ENCODE assay signal across 23 mouse cellular contexts in genomic region chr4:114953172-114953571, GRCm38 (mm10). TPM values are rescaled to one million over a fixed set of nuclear protein-coding genes. Genes with fewer than 3 reads are reported as not detected.
DNase-seq lines count a peak whose midpoint lies in the region; ATAC-seq and TF ChIP-seq lines count a peak whose summit lies in the region.
"Had no signal": no experiment of that assay in that cellular context is flagged by ENCODE, and none has a peak within 500 bp of the region (broad histone marks: within the 10 kb centered on the region; RNA-seq: fewer than 3 reads in every experiment).

No protein-coding gene starts in this region.

- DNase-seq in hindbrain, postnatal 0 days (ENCODE audit: low spot score), result no peak
- no peak for DNase-seq in hindbrain, embryonic 10.5 days (ENCODE audit: low spot score)
- DNase-seq in testis, postnatal 14 days (ENCODE audit: low spot score), result no peak
- DNase-seq: cerebellum, adult 9-10 months; heart, adult 18-20 months; left cerebral cortex, postnatal 4 days; lung, postnatal 14 days; retina, postnatal 1 day had no signal

- 0 out of 2 replicates have a peak, but pooled peaks have one; percentile 33 for ATAC-seq in forebrain, embryonic 13.5 days
- ATAC-seq in forebrain, embryonic 12.5 days (ENCODE audit: low FRiP score), result no peak
- ATAC-seq in hindbrain, postnatal 0 days, result 0 out of 2 replicates have a peak, but pooled peaks have one; percentile 32
- no peak for ATAC-seq in megakaryocyte, adult 5-6 weeks (ENCODE audit: poor library complexity, severe bottlenecking)
- ATAC-seq in embryonic facial prominence, embryonic 13.5 days (ENCODE audit: insufficient number of reproducible peaks, insufficient read depth, low FRiP score, low TSS enrichment, low read depth), result 0 out of 2 replicates have a peak, but pooled peaks have one; percentile 43
- ATAC-seq: CD4-positive, CD25-positive, alpha-beta regulatory T cell, adult 4 months had no signal

- WGBS in forebrain, embryonic 13.5 days, result 91% methylated on average over 3 of the region's 3 CpGs
- 79% methylated on average over 3 of the region's 3 CpGs for WGBS in forebrain, embryonic 12.5 days
- WGBS in hindbrain, postnatal 0 days, result 90% methylated on average over 3 of the region's 3 CpGs
- 83% methylated on average over 3 of the region's 3 CpGs for WGBS in hindbrain, embryonic 10.5 days
- 72% methylated on average over 3 of the region's 3 CpGs for WGBS in embryonic facial prominence, embryonic 13.5 days

- no peak overlapping the region for H3K27ac ChIP-seq in forebrain, embryonic 13.5 days
- no peak overlapping the region for H3K27ac ChIP-seq in forebrain, embryonic 12.5 days
- no peak overlapping the region for H3K27ac ChIP-seq in hindbrain, postnatal 0 days
- no peak overlapping the region for H3K27ac ChIP-seq in hindbrain, embryonic 10.5 days
- no peak overlapping the region for H3K27ac ChIP-seq in embryonic facial prominence, embryonic 13.5 days
- H3K27ac ChIP-seq: embryonic facial prominence, embryonic 15.5 days; heart, embryonic 15.5 days; kidney, postnatal 0 days; layer of hippocampus, adult 2 months; liver, embryonic 15.5 days had no signal

- H3K27me3 ChIP-seq in forebrain, embryonic 13.5 days, result peaks cover 8% of the 10 kb centered on the region; the same call in 1 of the 2 replicates
- H3K27me3 ChIP-seq in forebrain, embryonic 12.5 days, result peaks cover 13% of the 10 kb centered on the region; the same call in 1 of the 2 replicates
- no peaks in the 10 kb centered on the region for H3K27me3 ChIP-seq in hindbrain, postnatal 0 days (ENCODE audit: insufficient read depth, low read length)
- H3K27me3 ChIP-seq in hindbrain, embryonic 10.5 days (ENCODE audit: insufficient read depth, poor library complexity, severe bottlenecking), result peaks cover 13% of the 10 kb centered on the region; the same call in 1 of the 2 replicates
- H3K27me3 ChIP-seq in megakaryocyte, embryonic 14.5 days (replicated peaks), result peaks cover 23% of the 10 kb centered on the region
- H3K27me3 ChIP-seq in embryonic facial prominence, embryonic 13.5 days, result peaks cover 15% of the 10 kb centered on the region; the same call in 1 of the 2 replicates

- H3K4me2 ChIP-seq in forebrain, embryonic 13.5 days, result no peak overlapping the region
- no peak overlapping the region for H3K4me2 ChIP-seq in forebrain, embryonic 12.5 days
- H3K4me2 ChIP-seq in hindbrain, postnatal 0 days (ENCODE audit: low read depth, low read length), result no peak overlapping the region
- no peak overlapping the region for H3K4me2 ChIP-seq in embryonic facial prominence, embryonic 13.5 days
- H3K4me2 ChIP-seq: embryonic facial prominence, embryonic 15.5 days; heart, embryonic 15.5 days; liver, embryonic 15.5 days had no signal

- no peaks in the 10 kb centered on the region for H3K36me3 ChIP-seq in forebrain, embryonic 13.5 days (ENCODE audit: poor library complexity, severe bottlenecking)
- H3K36me3 ChIP-seq in forebrain, embryonic 12.5 days (replicated peaks), result no peaks in the 10 kb centered on the region
- H3K36me3 ChIP-seq in hindbrain, postnatal 0 days (ENCODE audit: insufficient read depth, low read length), result no peaks in the 10 kb centered on the region
- no peaks in the 10 kb centered on the region for H3K36me3 ChIP-seq in hindbrain, embryonic 10.5 days
- peaks cover 6% of the 10 kb centered on the region for H3K36me3 ChIP-seq in megakaryocyte, embryonic 14.5 days (replicated peaks; ENCODE audit: low read length)
- peaks cover 5% of the 10 kb centered on the region; the same call in 1 of the 2 replicates for H3K36me3 ChIP-seq in embryonic facial prominence, embryonic 13.5 days
- H3K36me3 ChIP-seq: embryonic facial prominence, embryonic 15.5 days; heart, embryonic 15.5 days; liver, embryonic 15.5 days had no signal

- no peaks in the 10 kb centered on the region for H3K4me1 ChIP-seq in forebrain, embryonic 13.5 days
- H3K4me1 ChIP-seq in forebrain, embryonic 12.5 days, result no peaks in the 10 kb centered on the region
- no peaks in the 10 kb centered on the region for H3K4me1 ChIP-seq in hindbrain, postnatal 0 days (ENCODE audit: insufficient read depth, low read length)
- H3K4me1 ChIP-seq in hindbrain, embryonic 10.5 days (replicated peaks), result 0 out of 2 replicates have a peak, but pooled peaks cover 6% of the 10 kb centered on the region
- H3K4me1 ChIP-seq in megakaryocyte, embryonic 14.5 days, result peaks cover 12% of the 10 kb centered on the region
- peaks cover 6% of the 10 kb centered on the region for H3K4me1 ChIP-seq in embryonic facial prominence, embryonic 13.5 days
- H3K4me1 ChIP-seq: heart, embryonic 15.5 days; liver, embryonic 15.5 days had no signal

- H3K4me3 ChIP-seq in forebrain, embryonic 13.5 days, result no peak overlapping the region
- H3K4me3 ChIP-seq in forebrain, embryonic 12.5 days (replicated peaks), result no peak overlapping the region
- no peak overlapping the region for H3K4me3 ChIP-seq in hindbrain, postnatal 0 days (ENCODE audit: low read length)
- no peak overlapping the region for H3K4me3 ChIP-seq in hindbrain, embryonic 10.5 days
- H3K4me3 ChIP-seq in megakaryocyte, embryonic 14.5 days (replicated peaks), result peak overlapping the region; percentile 30
- no peak overlapping the region for H3K4me3 ChIP-seq in embryonic facial prominence, embryonic 13.5 days
- H3K4me3 ChIP-seq: embryonic facial prominence, embryonic 15.5 days; heart, embryonic 15.5 days; layer of hippocampus, adult 2 months; liver, embryonic 15.5 days had no signal

- no peaks in the 10 kb centered on the region for H3K9me3 ChIP-seq in forebrain, embryonic 13.5 days (replicated peaks)
- H3K9me3 ChIP-seq in forebrain, embryonic 12.5 days, result no peaks in the 10 kb centered on the region
- no peaks in the 10 kb centered on the region for H3K9me3 ChIP-seq in hindbrain, postnatal 0 days (ENCODE audit: low read length)
- H3K9me3 ChIP-seq in hindbrain, embryonic 10.5 days, result no peaks in the 10 kb centered on the region
- H3K9me3 ChIP-seq in megakaryocyte, embryonic 14.5 days, result no peaks in the 10 kb centered on the region
- H3K9me3 ChIP-seq in embryonic facial prominence, embryonic 13.5 days, result no peaks in the 10 kb centered on the region
- H3K9me3 ChIP-seq: embryonic facial prominence, embryonic 15.5 days; G1E; heart, embryonic 15.5 days; liver, embryonic 15.5 days had no signal

- no peak overlapping the region for H3K9ac ChIP-seq in forebrain, embryonic 13.5 days
- H3K9ac ChIP-seq in forebrain, embryonic 12.5 days, result no peak overlapping the region
- H3K9ac ChIP-seq in hindbrain, postnatal 0 days (replicated peaks; ENCODE audit: low read length), result no peak overlapping the region
- H3K9ac ChIP-seq in embryonic facial prominence, embryonic 13.5 days, result no peak overlapping the region
- H3K9ac ChIP-seq: embryonic facial prominence, embryonic 15.5 days; heart, embryonic 15.5 days; liver, embryonic 15.5 days had no signal

- no peak for TF ChIP-seq CTCF in hindbrain, postnatal 0 days (IDR thresholded peaks at IDR 0.05; ENCODE audit: low read depth)

RNA-seq across cellular contexts. Expression of gene Foxe3, which starts 27.4 kb away (rescaled TPM):
- not detected in 2 replicates for polyA plus RNA-seq in forebrain, embryonic 13.5 days (2015; fragmentation: Nextera tagmentation; extraction: Ambion mirVana)
- not detected in 2 replicates for polyA plus RNA-seq in forebrain, embryonic 12.5 days (2016; fragmentation: Nextera tagmentation; extraction: Ambion mirVana)
- not detected in 2 replicates for total RNA-seq in hindbrain, postnatal 0 days (2014; rRNA removed)
- polyA plus RNA-seq in hindbrain, postnatal 0 days (2015; fragmentation: Nextera tagmentation; extraction: Ambion mirVana), result not detected in 2 replicates
- 0.18 and 0.51 TPM in 2 replicates for polyA plus RNA-seq in hindbrain, embryonic 10.5 days (2016; fragmentation: Nextera tagmentation; extraction: Ambion mirVana)
- not detected in 2 replicates for polyA plus RNA-seq in megakaryocyte, embryonic 14.5 days (2012; ENCODE audit: insufficient read depth, low replicate concordance)
- total RNA-seq in megakaryocyte, adult 5-6 weeks (2015), result not detected in 2 replicates
- not detected in 2 replicates for total RNA-seq in megakaryocyte, adult 5-6 weeks (2017)
- not detected in 2 replicates for polyA plus RNA-seq in embryonic facial prominence, embryonic 13.5 days (2015; fragmentation: Nextera tagmentation; extraction: Ambion mirVana)
- total RNA-seq: G1E; gastrocnemius, adult 8-10 months; heart, adult 18-20 months; layer of hippocampus, adult 2 months; left cerebral cortex, postnatal 4 days had no signal
- polyA plus RNA-seq: CD4-positive, CD25-positive, alpha-beta regulatory T cell, adult 4 months; cortical plate, adult 2 months; embryonic facial prominence, embryonic 15.5 days; G1E; heart, embryonic 15.5 days; kidney, postnatal 0 days; liver, embryonic 15.5 days; thymus, postnatal 0 days had no signal

RNA-seq across cellular contexts. Expression of gene Cmpk1, which starts 33.9 kb away (rescaled TPM):
- polyA plus RNA-seq in forebrain, embryonic 13.5 days (2015; fragmentation: Nextera tagmentation; extraction: Ambion mirVana), result 119 and 133 TPM in 2 replicates
- polyA plus RNA-seq in forebrain, embryonic 12.5 days (2016; fragmentation: Nextera tagmentation; extraction: Ambion mirVana), result 123 and 129 TPM in 2 replicates
- 68.0 and 70.3 TPM in 2 replicates for total RNA-seq in hindbrain, postnatal 0 days (2014; rRNA removed)
- polyA plus RNA-seq in hindbrain, postnatal 0 days (2015; fragmentation: Nextera tagmentation; extraction: Ambion mirVana), result 199 and 204 TPM in 2 replicates
- 88.0 and 91.2 TPM in 2 replicates for polyA plus RNA-seq in hindbrain, embryonic 10.5 days (2016; fragmentation: Nextera tagmentation; extraction: Ambion mirVana)
- 12.8 and 37.9 TPM in 2 replicates for polyA plus RNA-seq in megakaryocyte, embryonic 14.5 days (2012; ENCODE audit: insufficient read depth, low replicate concordance)
- 93.3 and 118 TPM in 2 replicates for total RNA-seq in megakaryocyte, adult 5-6 weeks (2015)
- total RNA-seq in megakaryocyte, adult 5-6 weeks (2017), result 253 and 262 TPM in 2 replicates
- 99.5 and 103 TPM in 2 replicates for polyA plus RNA-seq in embryonic facial prominence, embryonic 13.5 days (2015; fragmentation: Nextera tagmentation; extraction: Ambion mirVana)

RNA-seq across cellular contexts. Expression of gene Foxd2, which starts 44.5 kb away (rescaled TPM):
- polyA plus RNA-seq in forebrain, embryonic 13.5 days (2015; fragmentation: Nextera tagmentation; extraction: Ambion mirVana), result 0.22 and 0.30 TPM in 2 replicates
- polyA plus RNA-seq in forebrain, embryonic 12.5 days (2016; fragmentation: Nextera tagmentation; extraction: Ambion mirVana), result 1.1 and 2.8 TPM in 2 replicates
- 0.90 and 1.8 TPM in 2 replicates for total RNA-seq in hindbrain, postnatal 0 days (2014; rRNA removed)
- 0.16 and 0.30 TPM in 2 replicates for polyA plus RNA-seq in hindbrain, postnatal 0 days (2015; fragmentation: Nextera tagmentation; extraction: Ambion mirVana)
- polyA plus RNA-seq in hindbrain, embryonic 10.5 days (2016; fragmentation: Nextera tagmentation; extraction: Ambion mirVana), result 2.2 and 3.1 TPM in 2 replicates
- polyA plus RNA-seq in megakaryocyte, embryonic 14.5 days (2012; ENCODE audit: insufficient read depth, low replicate concordance), result 1.9 and 5.8 TPM in 2 replicates
- total RNA-seq in megakaryocyte, adult 5-6 weeks (2015), result 0.42 and 0.66 TPM in 2 replicates
- 0.66 and 0.77 TPM in 2 replicates for total RNA-seq in megakaryocyte, adult 5-6 weeks (2017)
- polyA plus RNA-seq in embryonic facial prominence, embryonic 13.5 days (2015; fragmentation: Nextera tagmentation; extraction: Ambion mirVana), result 1.8 and 2.0 TPM in 2 replicates
- polyA plus RNA-seq: heart, embryonic 15.5 days; liver, embryonic 15.5 days had no signal

RNA-seq across cellular contexts. Expression of gene Stil, which starts 46.8 kb away (rescaled TPM):
- polyA plus RNA-seq in forebrain, embryonic 13.5 days (2015; fragmentation: Nextera tagmentation; extraction: Ambion mirVana), result 12.6 and 12.8 TPM in 2 replicates
- polyA plus RNA-seq in forebrain, embryonic 12.5 days (2016; fragmentation: Nextera tagmentation; extraction: Ambion mirVana), result 20.7 and 21.0 TPM in 2 replicates
- 2.8 and 3.6 TPM in 2 replicates for total RNA-seq in hindbrain, postnatal 0 days (2014; rRNA removed)
- polyA plus RNA-seq in hindbrain, postnatal 0 days (2015; fragmentation: Nextera tagmentation; extraction: Ambion mirVana), result 2.3 and 2.8 TPM in 2 replicates
- polyA plus RNA-seq in hindbrain, embryonic 10.5 days (2016; fragmentation: Nextera tagmentation; extraction: Ambion mirVana), result 15.0 and 20.0 TPM in 2 replicates
- 0.72 TPM in 1 of 2 replicates, not detected in the other for polyA plus RNA-seq in megakaryocyte, embryonic 14.5 days (2012; ENCODE audit: insufficient read depth, low replicate concordance)
- total RNA-seq in megakaryocyte, adult 5-6 weeks (2015), result 36.2 and 37.6 TPM in 2 replicates
- 13.9 and 16.7 TPM in 2 replicates for total RNA-seq in megakaryocyte, adult 5-6 weeks (2017)
- polyA plus RNA-seq in embryonic facial prominence, embryonic 13.5 days (2015; fragmentation: Nextera tagmentation; extraction: Ambion mirVana), result 12.4 and 12.5 TPM in 2 replicates

Comparison
In these comparisons a context has a peak if more than half of its experiments do, and no peak if none do; other contexts are left out.
1. ATAC-seq: peak in forebrain, embryonic 13.5 days (single experiment), hindbrain, postnatal 0 days (single experiment) and embryonic facial prominence, embryonic 13.5 days (single experiment); none in forebrain, embryonic 12.5 days (single experiment) and megakaryocyte, adult 5-6 weeks (single experiment).